Mouse (Mus musculus): Measurements from ENCODE around the gene Igfbpl1. TPM values are rescaled to one million over a fixed set of nuclear protein-coding genes. Genes with fewer than 3 reads are reported as not detected.

Gene Igfbpl1
- polyA plus RNA-seq, 1 experiment from 2014 or later, result 0.05 TPM

- no peak for ATAC-seq (ENCODE audit: low read depth)
- WGBS (ENCODE audit: insufficient replicate concordance), result 33% methylated on average over 10 of the region's 10 CpGs
- peaks cover 9% of the 10 kb centered on the region; the same call in 1 of the 2 replicates for H3K27me3 ChIP-seq
Measured at GRCm38 (mm10) chr4:45848109-45848824, 21.5 kb upstream of the Igfbpl1 start, which contains the start of gene Stra6l. Stra6l (plus strand) TSS chr4:45848664.

GRCm38 (mm10) chr4:45846263-45846662 is 19.5 kb upstream of the Igfbpl1 start:
- ATAC-seq (ENCODE audit: low read depth), result no peak
- WGBS (ENCODE audit: insufficient replicate concordance), result 68% methylated on average over 2 of the region's 2 CpGs

More at GRCm38 (mm10) chr4:45848109-45848824, 21.5 kb upstream of the Igfbpl1 start, which contains the start of gene Stra6l:
- H3K9ac ChIP-seq, result no peak within 1 kb of the TSS
- peak within 1 kb of the TSS; percentile 28 for H3K4me2 ChIP-seq
- H3K9me3 ChIP-seq (replicated peaks), result no peaks in the 10 kb centered on the region
- no peaks in the 10 kb centered on the region for H3K4me1 ChIP-seq (replicated peaks)
- no peak for DNase-seq
- H3K27ac ChIP-seq, result peak within 1 kb of the TSS; percentile 51; the same call in 1 of the 2 replicates
- peak within 1 kb of the TSS; percentile 33 for H3K4me3 ChIP-seq (replicated peaks)
- H3K36me3 ChIP-seq, result no peaks in the 10 kb centered on the region

DNA sequence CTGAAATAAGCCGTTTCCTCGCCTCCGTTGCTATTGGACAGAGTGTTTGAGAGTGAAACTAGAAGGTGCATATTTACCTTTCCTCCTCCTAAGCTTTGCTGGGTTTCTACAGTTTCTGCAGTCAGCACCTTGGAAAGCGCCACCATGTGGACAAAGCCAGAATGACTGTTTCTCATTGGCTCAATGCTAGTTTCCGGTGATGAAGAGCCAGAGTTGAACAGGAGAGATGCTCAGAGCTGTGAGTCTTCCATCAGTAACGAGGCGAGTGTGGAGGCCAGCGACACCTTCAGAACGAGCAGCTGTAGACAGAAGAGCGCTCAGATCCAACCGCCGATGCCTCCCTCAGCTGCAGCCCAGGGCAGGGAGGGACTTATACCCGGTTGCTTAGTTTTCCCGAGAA is 17.6 kb upstream of the Igfbpl1 start:
- Histone ChIP-seq H3K36me3 (no peaks in the 10 kb centered on the region), H3K9ac (no peak overlapping the region), H3K4me1 (replicated peaks) (no peaks in the 10 kb centered on the region), H3K27me3 (0 out of 2 replicates have a peak, but pooled peaks cover 5% of the 10 kb centered on the region), H3K4me2 (no peak overlapping the region), H3K27ac (no peak overlapping the region), H3K4me3 (replicated peaks) (no peak overlapping the region), H3K9me3 (replicated peaks) (no peaks in the 10 kb centered on the region)
- WGBS (ENCODE audit: insufficient replicate concordance), result 35% methylated on average over 14 of the region's 14 CpGs
- DNase-seq (peak; percentile 8), ATAC-seq (ENCODE audit: low read depth) (no peak)

More at GRCm38 (mm10) chr4:45846263-45846662, 19.5 kb upstream of the Igfbpl1 start:
- no peak for DNase-seq
- H3K4me1 ChIP-seq (replicated peaks), result no peaks in the 10 kb centered on the region
- peaks cover 9% of the 10 kb centered on the region; the same call in 1 of the 2 replicates for H3K27me3 ChIP-seq
- no peak overlapping the region for H3K4me3 ChIP-seq (replicated peaks)
- no peaks in the 10 kb centered on the region for H3K36me3 ChIP-seq
- no peak overlapping the region for H3K4me2 ChIP-seq
- no peak overlapping the region for H3K27ac ChIP-seq
- H3K9ac ChIP-seq, result no peak overlapping the region
- H3K9me3 ChIP-seq (replicated peaks), result no peaks in the 10 kb centered on the region

DNA sequence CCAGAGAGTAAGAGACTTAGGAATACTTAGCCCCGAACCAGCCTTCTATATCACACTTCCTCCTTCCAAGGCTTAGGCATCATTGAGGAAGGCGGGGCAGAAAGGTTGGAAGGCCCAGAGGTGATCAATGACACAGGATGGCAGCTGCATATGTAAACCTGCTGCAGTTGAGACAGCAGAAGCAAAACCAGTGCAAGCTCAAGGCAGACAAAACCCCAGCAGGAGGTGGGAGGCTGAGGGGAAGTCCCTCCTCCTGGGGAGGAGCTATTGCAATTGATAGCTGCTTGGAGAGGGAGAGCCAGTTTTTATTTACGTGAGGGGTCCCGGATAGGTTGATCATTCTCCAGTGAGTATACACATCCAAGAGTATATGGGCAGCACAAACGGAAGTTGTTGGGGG is 6.7 kb upstream of the Igfbpl1 start:
- no peaks in the 10 kb centered on the region for H3K9me3 ChIP-seq (replicated peaks)
- no peak overlapping the region for H3K4me2 ChIP-seq
- DNase-seq, result no peak
- 34% methylated on average over 5 of the region's 5 CpGs for WGBS (ENCODE audit: insufficient replicate concordance)
- peaks cover 27% of the 10 kb centered on the region for H3K27me3 ChIP-seq
- H3K36me3 ChIP-seq, result no peaks in the 10 kb centered on the region
- no peak overlapping the region for H3K9ac ChIP-seq
- no peaks in the 10 kb centered on the region for H3K4me1 ChIP-seq (replicated peaks)
- ATAC-seq (ENCODE audit: low read depth), result no peak
- no peak overlapping the region for H3K27ac ChIP-seq
- H3K4me3 ChIP-seq (replicated peaks), result no peak overlapping the region

DNA sequence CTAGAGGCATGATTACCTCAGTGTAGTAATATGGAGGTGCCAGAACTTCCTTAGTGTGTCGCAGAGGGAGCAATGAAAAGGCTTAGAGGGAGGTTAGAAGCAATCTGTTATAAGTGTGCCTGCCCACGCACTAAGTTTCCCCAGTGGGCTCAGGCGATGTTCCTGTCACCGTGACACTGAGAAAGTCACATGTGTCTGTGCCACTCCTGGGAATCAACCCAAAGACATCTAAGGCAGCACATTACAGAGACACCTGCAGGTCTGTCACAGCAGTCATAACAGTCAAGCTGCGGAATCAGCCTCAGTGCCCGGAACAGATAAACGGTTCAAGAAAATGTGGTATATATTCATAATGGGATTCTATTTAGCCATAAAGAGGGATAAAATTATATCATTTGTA is 5.3 kb upstream of the Igfbpl1 start:
- Histone ChIP-seq H3K27ac (no peak overlapping the region), H3K9me3 (replicated peaks) (no peaks in the 10 kb centered on the region), H3K27me3 (peaks cover 41% of the 10 kb centered on the region), H3K9ac (no peak overlapping the region), H3K4me2 (no peak overlapping the region), H3K4me3 (replicated peaks) (no peak overlapping the region), H3K36me3 (no peaks in the 10 kb centered on the region), H3K4me1 (replicated peaks) (no peaks in the 10 kb centered on the region)
- DNase-seq (no peak), ATAC-seq (ENCODE audit: low read depth) (no peak)
- 71% methylated on average over 7 of the region's 7 CpGs for WGBS (ENCODE audit: insufficient replicate concordance)

- no peak overlapping the region for H3K4me3 ChIP-seq (replicated peaks)
- DNase-seq, result no peak
- no peaks in the 10 kb centered on the region for H3K9me3 ChIP-seq (replicated peaks)
- H3K4me2 ChIP-seq, result no peak overlapping the region
- no peak for ATAC-seq (ENCODE audit: low read depth)
- no peaks in the 10 kb centered on the region for H3K36me3 ChIP-seq
- WGBS (ENCODE audit: insufficient replicate concordance), result 45% methylated on average over 13 of the region's 13 CpGs
- no peak overlapping the region for H3K9ac ChIP-seq
- no peak overlapping the region for H3K27ac ChIP-seq
- H3K4me1 ChIP-seq (replicated peaks), result no peaks in the 10 kb centered on the region
- peaks cover 60% of the 10 kb centered on the region for H3K27me3 ChIP-seq
Measured at GRCm38 (mm10) chr4:45829907-45830759, 3.4 kb upstream of the Igfbpl1 start.

DNA sequence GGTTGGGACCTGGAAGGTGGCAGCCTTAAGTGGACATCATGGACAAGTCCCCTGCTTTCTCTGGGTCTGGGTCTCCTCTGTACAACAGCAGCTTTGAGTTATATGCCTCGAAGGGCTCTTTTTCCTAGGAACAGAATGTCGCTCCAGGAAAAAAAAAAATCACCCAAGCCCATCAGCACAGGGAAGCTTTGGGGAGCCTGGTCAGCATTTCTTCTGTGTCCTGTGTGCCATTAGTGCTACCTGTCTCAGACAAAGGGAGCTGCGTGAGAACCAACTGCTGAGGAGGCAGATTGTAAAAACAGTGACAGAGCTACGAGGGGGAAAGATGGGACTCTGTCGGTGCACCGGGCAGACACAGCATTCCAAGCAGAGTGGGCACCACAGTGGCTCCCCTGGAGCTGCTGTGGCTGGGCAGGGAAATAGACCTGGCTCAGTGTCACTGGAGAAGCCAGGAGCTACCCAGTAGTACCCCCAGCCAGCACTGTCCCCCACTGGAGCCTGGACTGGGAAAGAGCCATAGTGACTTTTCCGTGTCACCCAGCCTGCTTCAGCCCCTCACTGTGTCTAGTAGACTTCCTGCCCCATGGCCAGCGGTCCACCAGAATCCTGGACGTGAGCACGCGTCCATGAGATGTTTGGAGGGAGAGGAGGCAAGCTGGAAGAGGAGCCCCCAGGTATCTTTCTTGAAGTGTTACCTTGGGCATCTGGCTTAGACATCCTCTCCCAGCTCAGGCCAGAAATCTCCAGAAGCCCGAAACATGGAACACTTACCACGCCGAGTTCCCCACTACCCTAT is 1.8 kb downstream of the Igfbpl1 start:
- Histone ChIP-seq H3K4me1 (replicated peaks) (no peaks in the 10 kb centered on the region), H3K4me2 (no peak overlapping the region), H3K9ac (no peak overlapping the region), H3K4me3 (replicated peaks) (no peak overlapping the region), H3K27me3 (peaks cover 78% of the 10 kb centered on the region), H3K36me3 (no peaks in the 10 kb centered on the region), H3K27ac (no peak overlapping the region), H3K9me3 (replicated peaks) (no peaks in the 10 kb centered on the region)
- 31% methylated on average over 14 of the region's 14 CpGs for WGBS (ENCODE audit: insufficient replicate concordance)
- no peak for ATAC-seq (ENCODE audit: low read depth)
- no peak for DNase-seq

DNA sequence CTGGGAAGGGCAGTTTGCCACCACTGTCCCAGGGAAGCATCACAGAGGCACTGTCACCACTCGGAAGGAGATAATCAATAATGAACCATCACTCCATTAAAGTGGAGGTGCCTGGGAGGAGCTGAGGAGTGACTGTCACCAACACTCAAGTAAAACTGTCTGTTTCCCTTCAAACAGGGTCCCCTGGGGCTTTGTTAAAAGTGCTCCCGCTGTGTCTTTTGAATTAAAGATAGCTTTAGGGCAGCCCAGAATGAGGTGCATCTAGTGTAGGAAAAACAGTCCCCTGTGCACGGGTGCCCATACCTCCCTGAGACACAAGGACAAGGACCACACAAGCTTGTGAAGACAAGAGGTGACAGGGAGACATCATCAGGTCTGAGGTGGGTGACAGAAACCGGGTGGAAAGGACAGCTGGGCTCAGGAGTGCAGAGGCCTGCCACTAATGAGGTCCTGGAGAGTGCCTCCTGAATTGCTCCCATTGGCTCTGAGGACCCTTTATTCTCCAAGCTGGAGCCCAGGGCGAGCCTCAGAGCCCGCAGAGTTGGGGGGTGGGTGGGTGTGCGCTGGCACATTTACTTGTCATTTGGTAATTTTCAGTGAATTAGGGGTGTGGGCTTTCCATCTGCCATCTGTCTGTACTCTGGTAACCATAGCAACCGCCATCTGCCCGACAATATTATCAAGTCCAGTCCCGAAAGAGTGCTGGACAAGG is 2.5 kb downstream of the Igfbpl1 start:
- 6% methylated on average over 10 of the region's 10 CpGs for whole genome bisulfite sequencing (ENCODE audit: insufficient replicate concordance)
- no peak overlapping the region for H3K9ac ChIP-seq
- no peak overlapping the region for H3K27ac ChIP-seq
- H3K9me3 ChIP-seq (replicated peaks), result no peaks in the 10 kb centered on the region
- H3K4me3 ChIP-seq (replicated peaks), result no peak overlapping the region
- H3K4me2 ChIP-seq, result no peak overlapping the region
- H3K4me1 ChIP-seq (replicated peaks), result peaks cover 3% of the 10 kb centered on the region; the same call in 1 of the 2 replicates
- peaks cover 78% of the 10 kb centered on the region for H3K27me3 ChIP-seq
- DNase-seq, result no peak
- no peak for ATAC-seq (ENCODE audit: low read depth)
- no peaks in the 10 kb centered on the region for H3K36me3 ChIP-seq

DNA sequence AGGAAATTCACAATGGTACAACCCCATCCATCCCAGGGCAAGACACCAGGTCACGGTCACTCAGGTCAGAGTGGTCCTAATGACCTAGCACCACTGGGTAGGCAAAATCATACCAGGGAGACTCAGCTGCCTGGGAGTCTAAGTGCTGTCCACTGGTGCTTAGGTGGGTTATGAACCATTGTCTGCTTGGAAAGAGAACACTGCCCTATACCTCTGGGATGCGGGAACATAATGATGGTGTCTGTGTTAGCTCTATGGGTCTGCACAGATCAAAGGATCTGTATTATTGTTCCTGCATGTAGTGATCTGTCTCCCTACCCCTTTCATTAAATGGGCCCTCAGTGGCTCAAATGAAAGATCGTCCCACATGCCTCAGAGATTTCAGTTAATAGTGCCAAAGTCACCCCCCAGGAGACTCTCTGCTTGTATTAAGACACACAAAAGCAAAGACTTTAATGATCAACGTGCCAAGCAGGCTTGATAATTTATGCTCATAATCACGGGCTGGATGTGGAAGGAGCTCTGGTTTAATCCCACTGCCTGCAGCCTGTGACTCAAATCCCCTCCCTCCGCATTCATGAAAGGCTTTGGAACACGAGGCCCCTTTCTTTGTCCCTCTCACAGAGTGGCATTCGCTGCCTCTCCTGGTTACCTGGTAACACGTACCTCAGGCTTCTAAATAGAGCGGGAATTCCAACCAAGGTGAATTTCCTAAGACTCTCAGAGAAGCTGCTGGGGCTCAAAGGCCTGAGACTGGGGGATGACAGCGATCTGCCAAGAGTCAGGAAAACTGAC is 3.7 kb downstream of the Igfbpl1 start:
- H3K9ac ChIP-seq, result no peak overlapping the region
- ATAC-seq (ENCODE audit: low read depth), result no peak
- H3K4me2 ChIP-seq, result no peak overlapping the region
- peaks cover 72% of the 10 kb centered on the region for H3K27me3 ChIP-seq
- no peaks in the 10 kb centered on the region for H3K9me3 ChIP-seq (replicated peaks)
- no peak overlapping the region for H3K4me3 ChIP-seq (replicated peaks)
- DNase-seq, result no peak
- peaks cover 4% of the 10 kb centered on the region; the same call in 1 of the 2 replicates for H3K4me1 ChIP-seq (replicated peaks)
- 32% methylated on average over 11 of the region's 11 CpGs for WGBS (ENCODE audit: insufficient replicate concordance)
- no peaks in the 10 kb centered on the region for H3K36me3 ChIP-seq
- no peak overlapping the region for H3K27ac ChIP-seq

- Histone ChIP-seq H3K9ac (no peak overlapping the region), H3K36me3 (no peaks in the 10 kb centered on the region), H3K9me3 (replicated peaks) (no peaks in the 10 kb centered on the region), H3K4me1 (replicated peaks) (peaks cover 4% of the 10 kb centered on the region; the same call in 1 of the 2 replicates), H3K27me3 (peaks cover 62% of the 10 kb centered on the region), H3K4me2 (no peak overlapping the region), H3K27ac (no peak overlapping the region), H3K4me3 (replicated peaks) (no peak overlapping the region)
- ATAC-seq (ENCODE audit: low read depth), result no peak
- no peak for DNase-seq
- 31% methylated on average over 3 of the region's 3 CpGs for WGBS (ENCODE audit: insufficient replicate concordance)
Measured at GRCm38 (mm10) chr4:45821995-45822394, 4.7 kb downstream of the Igfbpl1 start.

Measured in liver, embryonic 13.5 days (tissue).